Mouse (Mus musculus) intestine, embryonic 16.5 days (tissue): Measurements from ENCODE around the gene Uhrf1. TPM values are rescaled to one million over a fixed set of nuclear protein-coding genes. Genes with fewer than 3 reads are reported as not detected.

Experiments
- ATAC-seq: fragments of 200-750 bp; cut with Nextera tagmentation; 2 replicates; pipeline ENCODE4 v1.8.0; 2017; ENCODE audit warnings: moderate TSS enrichment, moderate library complexity
- H3K27ac ChIP-seq: fragments of 300-500 bp; sonication (generic); 2 replicates; pipeline ENCODE4 v1.5.1; 2014; ENCODE audit warnings: mild to moderate bottlenecking, low read length
- H3K27me3 ChIP-seq: fragments of 300-500 bp; sonication (generic); replicated peaks from 2 replicates; pipeline ENCODE4 v1.6.1; 2014; ENCODE audit warnings: low read length, control low read depth, mixed read lengths; ENCODE audit not compliant: control insufficient read depth, insufficient read depth
- H3K36me3 ChIP-seq: fragments of 300-500 bp; sonication (generic); 2 replicates; pipeline ENCODE4 v1.6.1; 2014; ENCODE audit warnings: low read length, control low read depth; ENCODE audit not compliant: control insufficient read depth, insufficient read depth
- H3K4me1 ChIP-seq: fragments of 300-500 bp; sonication (generic); 2 replicates; pipeline ENCODE4 v1.6.1; 2014; ENCODE audit warnings: low read length, control low read depth, mixed read lengths; ENCODE audit not compliant: control insufficient read depth, insufficient read depth
- H3K4me2 ChIP-seq: fragments of 300-500 bp; sonication (generic); 2 replicates; pipeline ENCODE4 v1.6.1; 2014; ENCODE audit warnings: low read depth, low read length, control low read depth
- H3K4me3 ChIP-seq: fragments of 300-500 bp; sonication (generic); 2 replicates; pipeline ENCODE4 v1.5.1; 2014; ENCODE audit warnings: mild to moderate bottlenecking, low read length
- H3K9ac ChIP-seq: fragments of 300-500 bp; sonication (generic); 2 replicates; pipeline ENCODE4 v1.6.1; 2014; ENCODE audit warnings: low read depth, low read length
- H3K9me3 ChIP-seq: fragments of 300-500 bp; sonication (generic); 2 replicates; pipeline ENCODE4 v1.6.1; 2016; ENCODE audit warnings: low read length, control low read depth; ENCODE audit not compliant: control insufficient read depth
- WGBS: fragments of 180-500 bp; shearing (Covaris S2); extraction: QIAGEN DNeasy Blood & Tissue Kit; methylation state at CpG from one replicate; pipeline ENCODE4 v1.1.7; 2014; 5-methylcytosine and 5-hydroxymethylcytosine counted together
- polyA plus RNA-seq: library from polyadenylated mRNA; unstranded; fragments of >200 nt; fragmentation: Nextera tagmentation; extraction: Ambion mirVana; gene quantifications from 2 replicates; pipeline ENCODE4 v1.2.1, GENCODE M21; 2015

Uhrf1 gene
- polyA plus RNA-seq, 1 experiment from 2014 or later: 114 TPM

- ATAC-seq: no peak
- H3K4me3 ChIP-seq: no peak overlapping the region
- H3K4me2 ChIP-seq: no peak overlapping the region
- 78% methylated on average over 8 of the region's 8 CpGs for WGBS
- H3K36me3 ChIP-seq: peaks cover 4% of the 10 kb centered on the region; the same call in 1 of the 2 replicates
- H3K4me1 ChIP-seq: peaks cover 3% of the 10 kb centered on the region; the same call in 1 of the 2 replicates
- H3K27me3 ChIP-seq: no peaks in the 10 kb centered on the region
- no peak overlapping the region for H3K27ac ChIP-seq
- H3K9ac ChIP-seq: no peak overlapping the region
- no peaks in the 10 kb centered on the region for H3K9me3 ChIP-seq
Measured at GRCm38 (mm10) chr17:56360451-56360850, 57.3 kb downstream of the Uhrf1 start.

DNA sequence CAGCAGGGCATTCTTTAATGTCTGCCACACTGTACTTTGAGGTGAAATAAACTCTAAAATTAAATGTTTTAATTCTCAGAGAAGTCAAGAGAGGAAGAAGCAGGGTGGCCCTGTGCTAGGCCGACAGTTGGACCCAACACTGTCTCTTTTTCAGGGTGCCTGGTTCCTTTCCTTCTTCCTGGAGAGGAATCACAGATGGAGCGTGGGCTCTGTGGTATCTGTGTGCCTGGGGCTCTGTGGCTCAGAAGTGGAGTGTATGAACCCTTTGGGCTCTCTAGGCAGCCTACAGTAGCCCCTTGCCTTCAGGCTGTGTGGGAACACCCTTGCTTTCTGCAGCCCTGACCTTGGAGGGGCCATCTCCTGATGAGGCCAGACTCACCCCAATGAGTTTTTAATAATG lies 58.4 kb downstream of the Uhrf1 start:
- no peak overlapping the region for H3K4me2 ChIP-seq
- no peak overlapping the region for H3K9ac ChIP-seq
- H3K27ac ChIP-seq: no peak overlapping the region
- H3K36me3 ChIP-seq: no peaks in the 10 kb centered on the region
- H3K27me3 ChIP-seq: no peaks in the 10 kb centered on the region
- ATAC-seq: no peak
- H3K4me3 ChIP-seq: no peak overlapping the region
- peaks cover 8% of the 10 kb centered on the region for H3K4me1 ChIP-seq
- H3K9me3 ChIP-seq: no peaks in the 10 kb centered on the region
- WGBS: 83% methylated on average over 2 of the region's 2 CpGs

DNA sequence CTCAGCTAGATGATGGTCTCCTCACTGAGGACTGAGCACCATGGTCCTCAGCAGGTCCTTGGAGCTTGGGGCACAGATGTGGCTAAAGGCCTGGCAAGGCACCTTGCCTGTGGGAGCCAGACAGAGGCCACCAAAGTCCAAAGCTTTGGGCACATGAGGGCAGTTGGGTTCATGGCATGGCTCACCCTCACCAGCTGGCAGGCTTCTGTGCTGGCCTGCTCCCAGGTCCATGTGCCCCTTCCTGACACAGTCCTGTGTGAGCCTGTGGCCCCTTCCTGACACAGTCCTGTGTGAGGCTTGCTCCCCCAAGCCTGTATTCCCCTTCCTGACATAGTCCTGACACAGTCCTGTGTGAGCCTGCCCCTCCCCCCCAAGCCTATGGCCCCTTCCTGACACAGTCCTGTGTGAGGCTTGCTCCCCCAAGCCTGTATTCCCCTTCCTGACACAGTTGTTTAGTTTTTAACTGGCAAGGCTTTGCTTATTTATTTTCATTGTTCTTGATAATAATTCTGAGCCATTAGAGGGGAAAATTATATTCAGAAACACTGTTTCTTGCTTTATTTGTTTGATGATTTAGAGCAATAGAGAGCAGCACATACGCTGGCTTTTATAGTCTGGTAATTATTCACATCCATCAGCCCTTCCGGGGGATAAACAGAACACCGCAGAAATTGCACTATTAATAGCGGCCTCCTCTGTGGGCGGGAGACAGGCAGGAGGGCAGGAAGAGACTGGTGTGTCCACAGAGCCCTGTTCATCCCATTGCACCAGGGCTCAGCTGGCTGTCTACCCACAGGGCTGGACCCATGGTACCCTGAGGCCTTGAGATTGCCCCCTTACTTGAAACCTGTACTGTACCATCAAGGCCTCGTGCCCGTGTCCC lies 62.9 kb downstream of the Uhrf1 start:
- peaks cover 8% of the 10 kb centered on the region for H3K4me1 ChIP-seq
- no peak overlapping the region for H3K4me3 ChIP-seq
- peak; percentile 38; the same call in 1 of the 2 replicates for ATAC-seq
- H3K36me3 ChIP-seq: no peaks in the 10 kb centered on the region
- H3K9me3 ChIP-seq: no peaks in the 10 kb centered on the region
- H3K9ac ChIP-seq: no peak overlapping the region
- no peaks in the 10 kb centered on the region for H3K27me3 ChIP-seq
- H3K27ac ChIP-seq: peak overlapping the region; percentile 49; the same call in 1 of the 2 replicates
- H3K4me2 ChIP-seq: no peak overlapping the region
- WGBS: 51% methylated on average over 7 of the region's 7 CpGs

- H3K9ac ChIP-seq: no peak overlapping the region
- H3K4me1 ChIP-seq: peaks cover 8% of the 10 kb centered on the region
- no peak for ATAC-seq
- no peak overlapping the region for H3K4me2 ChIP-seq
- no peaks in the 10 kb centered on the region for H3K9me3 ChIP-seq
- H3K27ac ChIP-seq: no peak overlapping the region
- no peaks in the 10 kb centered on the region for H3K27me3 ChIP-seq
- no peaks in the 10 kb centered on the region; the same call in 1 of the 2 replicates for H3K36me3 ChIP-seq
- 89% methylated on average over 6 of the region's 6 CpGs for WGBS
- no peak overlapping the region for H3K4me3 ChIP-seq
Measured at GRCm38 (mm10) chr17:56368291-56368790, 65.2 kb downstream of the Uhrf1 start.

- Histone ChIP-seq H3K9ac (no peak overlapping the region), H3K36me3 (no peaks in the 10 kb centered on the region; the same call in none of the 2 replicates), H3K27ac (no peak overlapping the region), H3K4me1 (peaks cover 8% of the 10 kb centered on the region), H3K9me3 (no peaks in the 10 kb centered on the region), H3K4me3 (no peak overlapping the region), H3K27me3 (no peaks in the 10 kb centered on the region), H3K4me2 (no peak overlapping the region)
- no peak for ATAC-seq
- 91% methylated on average over 3 of the region's 3 CpGs for WGBS
Measured at GRCm38 (mm10) chr17:56370090-56370489, 67.0 kb downstream of the Uhrf1 start.

DNA sequence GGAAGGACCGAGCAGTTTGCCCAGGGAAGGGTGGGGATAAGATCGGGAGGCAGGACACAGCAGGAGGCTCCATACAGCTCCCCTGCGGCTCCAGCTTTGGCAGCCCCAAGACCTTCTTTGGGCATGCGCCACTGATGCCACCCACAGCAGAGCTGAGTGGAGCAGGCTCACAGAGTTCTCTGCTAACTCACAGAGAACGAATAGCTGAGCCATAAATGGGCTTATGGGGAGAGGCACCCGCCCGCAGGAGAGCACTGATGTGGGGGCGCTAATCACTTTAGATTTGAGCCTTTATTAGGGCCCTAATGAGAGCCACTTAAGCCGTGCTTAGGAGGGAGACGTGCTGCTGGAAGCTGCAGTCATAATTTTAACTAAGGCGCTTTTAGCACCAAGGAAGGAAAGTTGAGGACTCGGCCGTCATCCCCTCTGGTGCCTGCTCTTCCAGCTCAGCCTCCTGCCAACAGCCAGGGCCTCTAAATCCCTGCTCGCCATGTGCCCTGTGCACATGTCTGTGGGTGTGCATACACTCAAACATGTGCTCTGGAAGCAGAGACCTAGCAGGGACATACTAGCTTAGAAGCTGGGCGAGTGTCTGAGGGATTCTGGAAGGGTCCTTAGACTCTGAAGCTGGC lies 68.0 kb downstream of the Uhrf1 start:
- Histone ChIP-seq H3K36me3 (no peaks in the 10 kb centered on the region; the same call in none of the 2 replicates), H3K4me2 (no peak overlapping the region), H3K9ac (no peak overlapping the region), H3K9me3 (no peaks in the 10 kb centered on the region), H3K27me3 (no peaks in the 10 kb centered on the region), H3K4me3 (no peak overlapping the region), H3K27ac (no peak overlapping the region), H3K4me1 (no peaks in the 10 kb centered on the region)
- 75% methylated on average over 15 of the region's 15 CpGs for WGBS
- no peak for ATAC-seq

GRCm38 (mm10) chr17:56372109-56372508 lies 69.0 kb downstream of the Uhrf1 start:
- Histone ChIP-seq H3K9me3 (no peaks in the 10 kb centered on the region), H3K27me3 (no peaks in the 10 kb centered on the region), H3K4me1 (no peaks in the 10 kb centered on the region), H3K27ac (no peak overlapping the region), H3K4me3 (no peak overlapping the region), H3K36me3 (peaks cover under 1% of the 10 kb centered on the region), H3K9ac (no peak overlapping the region), H3K4me2 (no peak overlapping the region)
- whole genome bisulfite sequencing: 64% methylated on average over 4 of the region's 4 CpGs
- ATAC-seq: no peak

Other genes starting within 250 kb of the Uhrf1 start
- 31.6 and 34.3 TPM in 2 replicates for gene Ubxn6, start 228.3 kb upstream of the Uhrf1 start, polyA plus RNA-seq
- 69.3 and 75.0 TPM in 2 replicates for gene Hdgfl2, start 223.7 kb upstream of the Uhrf1 start, polyA plus RNA-seq
- 0.11 and 0.23 TPM in 2 replicates for gene Plin4, start 193.5 kb upstream of the Uhrf1 start, polyA plus RNA-seq
- gene Plin5, start 185.7 kb upstream of the Uhrf1 start, polyA plus RNA-seq: 0.48 and 0.57 TPM in 2 replicates
- 0.47 and 0.57 TPM in 2 replicates for gene Lrg1, start 181.3 kb upstream of the Uhrf1 start, polyA plus RNA-seq
- gene Sema6b, start 163.0 kb upstream of the Uhrf1 start, polyA plus RNA-seq: 0.81 and 0.99 TPM in 2 replicates
- gene Tnfaip8l1, start 140.8 kb upstream of the Uhrf1 start, polyA plus RNA-seq: 10.6 and 12.7 TPM in 2 replicates
- gene Mydgf, start 119.4 kb upstream of the Uhrf1 start, polyA plus RNA-seq: 119 and 121 TPM in 2 replicates
- gene Dpp9, start 84.4 kb upstream of the Uhrf1 start, polyA plus RNA-seq: 33.5 and 35.1 TPM in 2 replicates
- gene Fem1a, start 46.5 kb upstream of the Uhrf1 start, polyA plus RNA-seq: 11.7 and 12.8 TPM in 2 replicates
- 16.4 and 19.4 TPM in 2 replicates for gene Ticam1, start 26.5 kb upstream of the Uhrf1 start, polyA plus RNA-seq
- gene Plin3, start 10.4 kb upstream of the Uhrf1 start, polyA plus RNA-seq: 287 and 364 TPM in 2 replicates
- not detected in 2 replicates for gene Arrdc5, start 3.0 kb upstream of the Uhrf1 start, polyA plus RNA-seq
- gene Kdm4b, start 22.7 kb downstream of the Uhrf1 start, polyA plus RNA-seq: 21.3 and 22.5 TPM in 2 replicates
- gene Ptprs, start 173.2 kb downstream of the Uhrf1 start, polyA plus RNA-seq: 34.4 and 37.3 TPM in 2 replicates
- not detected in 2 replicates for gene Znrf4, start 209.1 kb downstream of the Uhrf1 start, polyA plus RNA-seq